Mouse (Mus musculus) CH12.LX (cell line): ENCODE results near the gene Ube2g1.

ENCODE experiments used
- CTCF ChIP-seq, 2 experiments: IDR thresholded peaks in 1 of 2; conservative IDR thresholded peaks in 1 of 2; 2 replicates each; pipeline ENCODE4 v1.5.1; 2011 to 2012; ENCODE audit warnings: low read depth in 2 of 2, low read length in 2 of 2, improper control_type of control experiment in 1 of 2, inconsistent platforms in 1 of 2, mild to moderate bottlenecking in 1 of 2, moderate library complexity in 1 of 2
- ELF1 ChIP-seq: IDR thresholded peaks from 2 replicates; pipeline ENCODE4 v1.6.1; 2014; ENCODE audit warnings: low read depth, mild to moderate bottlenecking, inconsistent platforms, low read length, improper control_type of control experiment
- EP300 ChIP-seq: IDR thresholded peaks from 2 replicates; pipeline ENCODE4 v1.6.1; 2011; ENCODE audit warnings: low read length, improper control_type of control experiment
- ETS1 ChIP-seq: conservative IDR thresholded peaks from 2 replicates; pipeline ENCODE4 v1.6.1; 2012; ENCODE audit warnings: low read depth, mild to moderate bottlenecking, inconsistent platforms, low read length, improper control_type of control experiment, moderate library complexity
- GABPA ChIP-seq: IDR thresholded peaks from 2 replicates; pipeline ENCODE4 v1.6.1; 2012; ENCODE audit warnings: low read depth, low read length, improper control_type of control experiment, inconsistent platforms; ENCODE audit not compliant: insufficient replicate concordance
- MAFK ChIP-seq: IDR thresholded peaks from 2 replicates; pipeline ENCODE4 v1.6.1; 2011; ENCODE audit warnings: low read length, improper control_type of control experiment; ENCODE audit not compliant: insufficient replicate concordance
- RCOR1 ChIP-seq: conservative IDR thresholded peaks from 2 replicates; pipeline ENCODE4 v1.6.1; 2012; ENCODE audit warnings: low read depth, mild to moderate bottlenecking, inconsistent platforms, low read length, improper control_type of control experiment
- USF1 ChIP-seq: IDR thresholded peaks from 2 replicates; pipeline ENCODE4 v1.6.1; 2014; ENCODE audit warnings: low read depth, mild to moderate bottlenecking, inconsistent platforms, low read length, improper control_type of control experiment

- no peak for TF ChIP-seq CTCF (conservative IDR thresholded peaks at IDR 0.05 in 1 of 2, IDR thresholded peaks at IDR 0.05 in 1 of 2; ENCODE audit: low read depth in 2 of 2, low read length in 2 of 2)
- TF ChIP-seq EP300, result no peak
- no peak for TF ChIP-seq MAFK
- no peak for TF ChIP-seq ETS1
- no peak for TF ChIP-seq GABPA
- no peak for TF ChIP-seq RCOR1
- TF ChIP-seq ELF1, result no peak
- TF ChIP-seq USF1, result no peak
Measured at GRCm38 (mm10) chr11:72618476-72618875, 11.4 kb downstream of the Ube2g1 start.
